Mouse (Mus musculus) heart, embryonic 13.5 days (tissue): ENCODE measurements around the gene Arhgef33. TPM values are rescaled to one million over a fixed set of nuclear protein-coding genes. Genes with fewer than 3 reads are reported as not detected.
A peak's percentile ranks its signal among the peaks of the same experiment; 100 is the strongest.

ENCODE experiments used
- ATAC-seq: fragments of 200-750 bp; cut with Nextera tagmentation; 2 replicates; pipeline ENCODE4 v1.8.0; 2017; ENCODE audit warnings: moderate TSS enrichment; ENCODE audit not compliant: insufficient number of reproducible peaks, low FRiP score, low TSS enrichment; ENCODE audit errors: extremely low read depth
- H3K27ac ChIP-seq: fragments of 300-500 bp; sonication (generic); replicated peaks from 2 replicates; pipeline ENCODE4 v1.5.1; 2015; ENCODE audit warnings: moderate library complexity, mild to moderate bottlenecking, inconsistent platforms
- H3K27me3 ChIP-seq: fragments of 300-500 bp; sonication (generic); replicated peaks from 2 replicates; pipeline ENCODE4 v1.6.1; 2015; ENCODE audit warnings: mild to moderate bottlenecking, inconsistent platforms
- H3K36me3 ChIP-seq: fragments of 300-500 bp; sonication (generic); 2 replicates; pipeline ENCODE4 v1.6.1; 2015; ENCODE audit warnings: mild to moderate bottlenecking, inconsistent platforms
- H3K4me1 ChIP-seq: fragments of 300-500 bp; sonication (generic); 2 replicates; pipeline ENCODE4 v1.6.1; 2015; ENCODE audit warnings: inconsistent platforms
- H3K4me2 ChIP-seq: fragments of 300-500 bp; sonication (generic); 2 replicates; pipeline ENCODE4 v1.6.1; 2015; ENCODE audit warnings: inconsistent platforms, mild to moderate bottlenecking, moderate library complexity
- H3K4me3 ChIP-seq: fragments of 300-500 bp; sonication (generic); 2 replicates; pipeline ENCODE4 v1.5.1; 2015; ENCODE audit warnings: moderate library complexity, mild to moderate bottlenecking, inconsistent platforms
- H3K9ac ChIP-seq: fragments of 300-500 bp; sonication (generic); 2 replicates; pipeline ENCODE4 v1.6.1; 2015; ENCODE audit warnings: inconsistent platforms, mild to moderate bottlenecking, moderate library complexity
- H3K9me3 ChIP-seq: fragments of 300-500 bp; sonication (generic); 2 replicates; pipeline ENCODE4 v1.6.1; 2016; ENCODE audit warnings: inconsistent platforms
- WGBS: fragments of 180-500 bp; shearing (Covaris S2); methylation state at CpG from one replicate; pipeline ENCODE4 v1.1.7; 2015; ENCODE audit warnings: mixed read lengths; 5-methylcytosine and 5-hydroxymethylcytosine counted together
- polyA plus RNA-seq: library from polyadenylated mRNA; unstranded; fragments of >200 nt; fragmentation: Nextera tagmentation; extraction: Ambion mirVana; gene quantifications from 2 replicates; pipeline ENCODE4 v1.2.1, GENCODE M21; 2015

The Arhgef33 gene
- polyA plus RNA-seq, 1 experiment from 2014 or later, result 0.52 TPM

DNA sequence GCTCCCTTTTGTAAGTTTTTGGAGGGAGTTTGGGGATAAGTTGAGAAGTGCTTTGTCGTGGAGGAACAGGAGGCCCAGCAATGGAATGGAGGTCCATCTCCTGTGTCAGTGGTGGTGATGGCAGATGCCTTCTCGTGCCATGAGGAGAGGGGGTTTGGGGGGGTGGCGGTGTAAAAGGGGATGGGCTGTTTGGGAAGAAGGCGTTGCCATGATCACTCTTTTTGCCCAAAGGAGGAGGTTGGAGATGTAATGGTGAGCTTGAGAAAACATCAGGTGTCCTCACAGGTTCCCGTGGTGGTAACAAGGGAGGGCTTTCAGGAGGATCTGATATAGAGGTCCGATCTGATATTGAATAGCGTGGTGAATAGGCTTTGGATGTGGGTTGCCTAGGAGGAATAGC lies 91.0 kb downstream of the Arhgef33 start:
- no peak overlapping the region for H3K27ac ChIP-seq
- no peak overlapping the region for H3K4me3 ChIP-seq
- no peaks in the 10 kb centered on the region for H3K4me1 ChIP-seq
- 87% methylated on average over 7 of the region's 7 CpGs for WGBS
- H3K36me3 ChIP-seq, result peaks cover 51% of the 10 kb centered on the region
- no peak overlapping the region for H3K4me2 ChIP-seq
- H3K27me3 ChIP-seq, result no peaks in the 10 kb centered on the region
- H3K9me3 ChIP-seq, result no peaks in the 10 kb centered on the region
- ATAC-seq, result no peak
- H3K9ac ChIP-seq, result no peak overlapping the region

DNA sequence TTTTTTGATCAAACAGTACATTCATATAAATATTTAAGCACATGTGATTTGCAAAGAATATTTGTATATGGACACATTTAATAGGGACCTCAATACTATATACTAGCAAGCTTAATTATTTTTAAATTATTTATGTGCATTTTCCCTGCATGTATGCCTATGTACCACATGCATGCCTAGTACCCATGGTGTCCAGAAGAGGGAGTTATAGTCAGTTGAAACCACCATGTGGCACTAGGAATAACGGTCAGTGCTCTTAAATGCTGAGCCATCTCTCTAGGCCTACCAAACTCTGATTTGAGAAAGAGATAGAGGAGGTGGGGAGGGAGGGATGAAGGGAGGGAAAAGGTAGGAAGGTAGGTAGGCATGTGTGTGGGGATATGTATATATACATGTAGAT lies 104.0 kb downstream of the Arhgef33 start:
- no peaks in the 10 kb centered on the region for H3K4me1 ChIP-seq
- ATAC-seq, result no peak
- H3K4me2 ChIP-seq, result no peak overlapping the region
- H3K4me3 ChIP-seq, result no peak overlapping the region
- 63% methylated on average over 1 of the region's 1 CpGs for WGBS
- H3K9me3 ChIP-seq, result no peaks in the 10 kb centered on the region
- no peak overlapping the region for H3K9ac ChIP-seq
- no peak overlapping the region for H3K27ac ChIP-seq
- peaks cover 88% of the 10 kb centered on the region for H3K36me3 ChIP-seq
- no peaks in the 10 kb centered on the region for H3K27me3 ChIP-seq

DNA sequence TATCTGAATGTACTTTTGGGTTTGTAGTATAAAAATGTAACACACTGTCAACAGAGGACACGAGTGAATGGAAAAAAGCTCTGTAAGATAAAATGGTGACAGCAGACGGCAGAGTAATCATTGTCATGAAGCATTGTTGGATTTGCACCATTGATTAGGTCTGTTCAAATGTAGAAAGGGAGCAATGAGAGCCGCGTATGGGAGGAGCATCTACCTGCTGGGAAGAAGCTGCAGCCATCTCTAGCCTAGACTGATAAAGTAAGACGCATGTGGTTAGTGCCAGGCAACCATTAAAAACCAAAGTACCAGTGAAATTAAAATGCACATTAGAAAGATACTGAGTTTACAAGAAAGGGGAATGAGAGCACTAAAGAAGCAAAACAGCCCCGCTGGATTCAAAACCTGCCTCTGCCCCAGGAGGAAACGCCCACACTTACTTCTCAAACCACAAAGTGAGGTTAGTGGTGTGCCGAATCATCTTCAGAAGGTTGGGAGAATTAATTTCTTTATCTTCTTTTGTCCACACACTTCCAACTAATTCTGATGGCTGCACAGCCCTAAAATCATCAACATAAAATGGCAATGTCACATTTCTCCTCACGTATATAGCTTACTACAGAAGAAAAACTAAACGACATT lies 111.5 kb downstream of the Arhgef33 start:
- Histone ChIP-seq H3K4me3 (no peak overlapping the region), H3K4me2 (no peak overlapping the region), H3K27me3 (no peaks in the 10 kb centered on the region), H3K9me3 (no peaks in the 10 kb centered on the region), H3K36me3 (peaks cover 77% of the 10 kb centered on the region), H3K27ac (no peak overlapping the region), H3K4me1 (no peaks in the 10 kb centered on the region), H3K9ac (no peak overlapping the region)
- WGBS, result 82% methylated on average over 10 of the region's 10 CpGs
- no peak for ATAC-seq

DNA sequence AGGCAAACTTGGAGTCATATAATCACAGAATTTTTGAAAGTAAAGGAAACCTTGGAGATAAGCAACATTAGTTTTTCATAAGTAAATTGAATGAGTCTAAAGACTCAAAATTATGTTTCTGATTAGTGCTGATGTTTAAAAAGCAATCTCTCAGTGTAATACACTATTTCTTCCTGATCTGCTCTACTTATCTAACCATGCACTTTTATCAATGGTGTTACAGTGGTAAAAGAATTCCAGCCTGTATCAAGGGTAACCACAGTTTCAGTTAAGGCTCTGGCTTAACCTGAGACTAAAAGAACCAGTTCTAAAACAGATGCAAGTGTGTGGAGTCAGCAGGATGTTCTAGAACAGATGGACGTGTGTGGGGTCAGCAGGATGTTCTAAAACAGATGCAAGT lies 113.8 kb downstream of the Arhgef33 start:
- Histone ChIP-seq H3K27ac (no peak overlapping the region), H3K4me3 (no peak overlapping the region), H3K4me2 (no peak overlapping the region), H3K9ac (no peak overlapping the region), H3K9me3 (no peaks in the 10 kb centered on the region), H3K4me1 (peaks cover 4% of the 10 kb centered on the region; the same call in 1 of the 2 replicates), H3K36me3 (peaks cover 59% of the 10 kb centered on the region), H3K27me3 (no peaks in the 10 kb centered on the region)
- 93% methylated on average over 1 of the region's 1 CpGs for WGBS
- no peak for ATAC-seq

DNA sequence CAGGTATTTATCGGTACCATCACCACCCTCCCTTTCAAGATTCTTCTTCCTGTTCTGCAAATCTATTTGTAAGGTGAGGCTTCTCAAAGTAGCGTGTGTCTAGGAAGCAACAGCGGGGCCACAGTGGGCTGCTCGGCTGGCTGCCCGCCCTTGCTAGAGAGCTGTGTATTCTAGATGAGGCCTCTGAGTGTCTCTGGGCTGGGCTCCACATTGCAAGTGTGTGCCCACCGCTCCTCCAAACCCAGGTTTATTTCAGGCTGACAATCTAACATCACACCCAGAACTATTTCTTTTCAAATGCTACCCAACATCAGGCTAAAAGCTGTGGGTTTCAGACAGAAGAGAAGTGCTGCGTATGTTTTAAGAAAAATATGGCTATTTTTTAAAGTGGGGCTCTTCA lies 119.0 kb downstream of the Arhgef33 start:
- Histone ChIP-seq H3K27ac (no peak overlapping the region), H3K4me1 (peaks cover 25% of the 10 kb centered on the region), H3K4me3 (no peak overlapping the region), H3K9me3 (no peaks in the 10 kb centered on the region), H3K27me3 (no peaks in the 10 kb centered on the region), H3K4me2 (no peak overlapping the region), H3K36me3 (peaks cover 24% of the 10 kb centered on the region), H3K9ac (no peak overlapping the region)
- WGBS, result 82% methylated on average over 7 of the region's 7 CpGs
- ATAC-seq, result no peak

DNA sequence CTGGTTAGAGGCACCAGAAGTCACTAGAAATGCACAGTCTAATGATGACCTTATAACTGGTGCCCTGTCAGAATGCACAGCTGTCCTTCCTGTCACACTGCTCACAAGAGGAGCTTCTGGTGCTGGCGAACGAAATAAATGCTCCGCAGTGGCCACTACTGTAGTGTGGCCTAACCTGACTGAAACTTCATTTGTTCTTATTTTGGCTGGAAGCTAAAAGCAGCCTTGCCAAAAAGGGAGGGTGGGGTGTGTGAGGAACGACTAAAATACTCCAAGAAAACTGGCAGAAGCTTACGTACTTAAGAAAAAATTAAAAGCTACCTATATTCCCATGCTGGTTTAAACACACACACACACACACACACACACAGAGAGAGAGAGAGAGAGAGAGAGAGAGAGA lies 119.7 kb downstream of the Arhgef33 start:
- no peaks in the 10 kb centered on the region for H3K27me3 ChIP-seq
- peaks cover 25% of the 10 kb centered on the region for H3K4me1 ChIP-seq
- no peak overlapping the region for H3K9ac ChIP-seq
- H3K4me2 ChIP-seq, result no peak overlapping the region
- no peak overlapping the region for H3K27ac ChIP-seq
- peaks cover 25% of the 10 kb centered on the region for H3K36me3 ChIP-seq
- H3K9me3 ChIP-seq, result no peaks in the 10 kb centered on the region
- ATAC-seq, result no peak
- 71% methylated on average over 5 of the region's 5 CpGs for WGBS
- H3K4me3 ChIP-seq, result no peak overlapping the region

DNA sequence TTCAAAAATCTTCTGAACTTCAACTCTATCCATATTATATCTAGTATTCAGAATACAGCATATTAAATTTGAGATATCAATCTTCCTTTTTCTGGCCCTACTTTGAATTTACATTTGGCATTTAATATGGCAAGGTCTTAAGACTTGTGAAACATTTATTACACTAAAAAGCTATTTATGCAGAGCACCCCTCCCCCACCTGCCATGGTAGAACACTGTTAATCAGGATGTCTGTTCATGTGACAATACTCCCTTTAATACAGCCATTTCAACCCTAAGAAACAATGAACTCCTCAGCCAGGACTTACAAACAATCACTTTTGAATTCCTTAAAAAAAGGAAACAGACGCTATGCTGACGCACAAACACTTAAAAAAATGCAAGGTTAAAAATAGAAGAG lies 120.8 kb downstream of the Arhgef33 start:
- H3K27me3 ChIP-seq, result no peaks in the 10 kb centered on the region
- H3K9ac ChIP-seq, result no peak overlapping the region
- H3K4me2 ChIP-seq, result no peak overlapping the region
- peaks cover 25% of the 10 kb centered on the region for H3K4me1 ChIP-seq
- WGBS, result 52% methylated on average over 2 of the region's 2 CpGs
- ATAC-seq, result no peak
- H3K4me3 ChIP-seq, result no peak overlapping the region
- no peak overlapping the region for H3K27ac ChIP-seq
- H3K9me3 ChIP-seq, result no peaks in the 10 kb centered on the region
- peaks cover 22% of the 10 kb centered on the region for H3K36me3 ChIP-seq

DNA sequence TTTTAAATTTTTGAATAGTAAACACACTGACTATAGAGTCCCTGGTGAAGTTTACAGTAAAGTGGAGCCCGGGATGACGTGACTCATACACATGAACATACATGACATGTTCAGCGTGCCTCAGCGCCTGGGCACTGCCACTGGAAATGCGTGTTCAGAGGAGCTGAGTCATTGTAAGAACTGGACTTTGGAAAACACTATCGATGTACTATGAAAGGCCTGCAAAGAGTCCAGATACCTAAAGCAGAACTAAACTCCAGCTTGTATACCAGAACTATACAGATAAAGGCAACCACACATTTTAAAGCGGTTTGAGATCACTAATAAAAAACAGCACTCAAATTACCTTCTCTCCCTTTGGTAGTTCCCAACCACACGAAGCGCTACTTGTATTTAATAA lies 124.8 kb downstream of the Arhgef33 start:
- 92% methylated on average over 9 of the region's 9 CpGs for WGBS
- H3K9ac ChIP-seq, result no peak overlapping the region
- H3K27me3 ChIP-seq, result no peaks in the 10 kb centered on the region
- no peak overlapping the region for H3K4me2 ChIP-seq
- H3K9me3 ChIP-seq, result no peaks in the 10 kb centered on the region
- H3K36me3 ChIP-seq, result peaks cover 38% of the 10 kb centered on the region
- H3K27ac ChIP-seq, result no peak overlapping the region
- peaks cover 20% of the 10 kb centered on the region for H3K4me1 ChIP-seq
- H3K4me3 ChIP-seq, result no peak overlapping the region
- no peak for ATAC-seq

DNA sequence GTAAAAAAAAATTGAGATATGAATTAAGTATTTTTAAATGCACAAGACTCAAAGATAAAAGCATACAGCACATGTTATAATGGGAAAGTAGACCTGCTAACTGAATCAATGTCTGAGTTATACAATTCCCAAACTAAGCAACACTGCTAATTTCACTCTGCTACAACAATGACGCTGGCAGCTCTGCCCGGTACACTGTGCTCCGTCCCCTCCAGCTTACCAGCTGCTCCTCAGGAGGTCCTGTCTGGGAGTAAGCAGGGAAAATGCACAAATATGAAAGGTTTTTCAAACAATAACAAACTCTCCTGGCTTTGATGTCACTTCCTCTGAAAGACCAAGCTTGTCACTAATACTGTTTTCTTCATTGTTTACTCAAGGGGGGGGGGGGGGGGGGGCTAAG lies 127.2 kb downstream of the Arhgef33 start:
- Histone ChIP-seq H3K27me3 (no peaks in the 10 kb centered on the region), H3K4me3 (no peak overlapping the region), H3K4me2 (no peak overlapping the region), H3K36me3 (peaks cover 58% of the 10 kb centered on the region), H3K27ac (no peak overlapping the region), H3K4me1 (0 out of 2 replicates have a peak, but pooled peaks cover 4% of the 10 kb centered on the region), H3K9me3 (no peaks in the 10 kb centered on the region), H3K9ac (no peak overlapping the region)
- WGBS, result 64% methylated on average over 3 of the region's 3 CpGs
- ATAC-seq, result no peak

DNA sequence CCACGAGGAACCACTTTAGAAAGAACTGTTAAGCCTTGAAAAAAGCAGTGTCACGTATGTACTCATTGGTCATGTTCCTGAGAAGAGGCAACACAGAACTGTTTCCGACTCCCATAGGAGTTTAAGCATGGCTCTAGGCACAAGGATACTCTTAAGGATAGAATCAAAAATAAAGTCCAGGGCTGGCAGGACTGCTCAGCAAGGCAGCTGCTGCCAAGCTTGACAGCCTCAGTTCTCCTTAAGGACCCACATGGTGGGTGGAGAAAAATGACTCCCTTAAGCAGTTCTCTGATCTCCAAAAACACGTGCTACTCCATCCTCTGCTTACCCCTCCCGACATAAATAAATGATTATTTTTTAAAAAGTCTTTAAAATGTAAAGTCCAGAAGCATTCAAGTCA lies 128.5 kb downstream of the Arhgef33 start:
- H3K36me3 ChIP-seq, result peaks cover 57% of the 10 kb centered on the region
- no peak overlapping the region for H3K9ac ChIP-seq
- H3K27me3 ChIP-seq, result no peaks in the 10 kb centered on the region
- 0 out of 2 replicates have a peak, but pooled peaks cover 4% of the 10 kb centered on the region for H3K4me1 ChIP-seq
- 78% methylated on average over 5 of the region's 5 CpGs for WGBS
- H3K9me3 ChIP-seq, result no peaks in the 10 kb centered on the region
- no peak for ATAC-seq
- H3K4me2 ChIP-seq, result no peak overlapping the region
- H3K27ac ChIP-seq, result peak overlapping the region; percentile 48; the same call in 1 of the 2 replicates
- H3K4me3 ChIP-seq, result no peak overlapping the region

DNA sequence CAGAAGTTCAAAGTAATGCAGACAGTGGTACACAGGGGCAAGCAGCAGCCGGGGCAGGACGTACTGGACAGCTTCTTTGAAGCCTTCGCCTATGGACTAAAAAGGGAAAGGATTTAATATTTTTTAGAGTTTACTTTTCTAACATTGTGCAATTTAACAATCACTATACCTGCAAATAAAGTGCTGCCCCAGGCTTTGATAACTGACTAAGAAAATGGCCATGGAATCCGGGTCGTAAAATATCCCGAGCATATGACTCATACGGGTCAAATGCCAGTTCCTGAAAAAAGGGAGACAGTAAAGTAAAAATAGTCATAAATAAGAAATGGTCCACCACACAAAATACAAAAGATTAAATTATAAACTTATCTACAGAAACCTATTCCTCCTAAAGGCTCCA lies 138.2 kb downstream of the Arhgef33 start:
- H3K36me3 ChIP-seq, result peaks cover 73% of the 10 kb centered on the region
- no peak overlapping the region for H3K27ac ChIP-seq
- H3K9ac ChIP-seq, result no peak overlapping the region
- H3K4me3 ChIP-seq, result no peak overlapping the region
- H3K27me3 ChIP-seq, result no peaks in the 10 kb centered on the region
- WGBS, result 88% methylated on average over 7 of the region's 7 CpGs
- no peaks in the 10 kb centered on the region for H3K9me3 ChIP-seq
- no peak overlapping the region for H3K4me2 ChIP-seq
- peaks cover 2% of the 10 kb centered on the region; the same call in 1 of the 2 replicates for H3K4me1 ChIP-seq
- ATAC-seq, result no peak

DNA sequence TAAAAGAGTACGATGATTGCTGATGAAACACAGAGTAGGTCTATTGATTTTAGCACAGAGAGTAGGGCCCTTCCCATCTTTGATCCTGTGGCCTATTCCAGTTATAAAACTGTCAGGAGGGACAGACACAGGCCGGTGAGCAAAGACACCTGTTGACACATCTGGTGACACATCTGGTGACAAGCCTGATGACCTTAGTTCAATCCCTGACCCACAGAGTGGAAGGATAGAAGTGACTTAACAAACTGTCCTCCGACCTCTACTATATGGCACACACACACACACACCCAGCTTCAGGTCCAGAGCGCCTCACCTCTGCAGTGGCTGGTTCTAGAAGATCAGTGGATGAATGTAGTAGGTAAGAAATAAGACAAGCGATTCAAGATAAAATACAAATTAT lies 139.3 kb downstream of the Arhgef33 start:
- no peak overlapping the region for H3K4me2 ChIP-seq
- 88% methylated on average over 5 of the region's 5 CpGs for WGBS
- H3K9ac ChIP-seq, result no peak overlapping the region
- H3K27me3 ChIP-seq, result no peaks in the 10 kb centered on the region
- no peak overlapping the region for H3K4me3 ChIP-seq
- no peak overlapping the region for H3K27ac ChIP-seq
- H3K9me3 ChIP-seq, result no peaks in the 10 kb centered on the region
- peaks cover 74% of the 10 kb centered on the region for H3K36me3 ChIP-seq
- ATAC-seq, result no peak
- peaks cover 2% of the 10 kb centered on the region; the same call in 1 of the 2 replicates for H3K4me1 ChIP-seq
